9 mouse cellular contexts compared by ENCODE assay signal in genomic region chr4:141309773-141310145, GRCm38 (mm10). TPM values are rescaled to one million over a fixed set of nuclear protein-coding genes. Genes with fewer than 3 reads are reported as not detected.
DNase-seq lines count a peak whose midpoint lies in the region; ATAC-seq and TF ChIP-seq lines count a peak whose summit lies in the region.
"Had no signal": no experiment of that assay in that cellular context is flagged by ENCODE, and none has a peak within 500 bp of the region (broad histone marks: within the 10 kb centered on the region; RNA-seq: fewer than 3 reads in every experiment).

No protein-coding gene starts in this region.

- peaks cover 68% of the 10 kb centered on the region for H3K4me1 ChIP-seq in forebrain, embryonic 12.5 days
- H3K4me1 ChIP-seq in forebrain, postnatal 0 days (ENCODE audit: insufficient read depth) = no peaks in the 10 kb centered on the region
- peaks cover 96% of the 10 kb centered on the region for H3K4me1 ChIP-seq in heart, embryonic 10.5 days

- peaks cover 100% of the 10 kb centered on the region for H3K79me2 ChIP-seq in C2C12 (ENCODE audit: control insufficient read depth, insufficient read depth)

- H3K4me2 ChIP-seq in forebrain, embryonic 12.5 days = 0 out of 2 replicates have a peak overlapping the region, but pooled peaks have one; percentile 17
- H3K4me2 ChIP-seq in forebrain, postnatal 0 days (ENCODE audit: low read depth) = no peak overlapping the region

- peak overlapping the region; percentile 34 for H3ac ChIP-seq in C2C12 (ENCODE audit: control insufficient read depth, insufficient read length, low read depth)

- DNase-seq in forebrain, postnatal 0 days = no peak
- no peak for DNase-seq in heart, embryonic 10.5 days (ENCODE audit: low spot score)
- peak; percentile 52 for DNase-seq in liver
- DNase-seq in urinary bladder, postnatal 25 days (ENCODE audit: low spot score) = no peak
- DNase-seq in left cerebral cortex, adult 11 months (ENCODE audit: low spot score) = no peak

- no peak overlapping the region for H3K9ac ChIP-seq in forebrain, embryonic 12.5 days
- no peak overlapping the region for H3K9ac ChIP-seq in forebrain, postnatal 0 days

- H3K4me3 ChIP-seq in forebrain, embryonic 12.5 days (replicated peaks) = no peak overlapping the region
- no peak overlapping the region for H3K4me3 ChIP-seq in forebrain, postnatal 0 days (ENCODE audit: low read depth, low read length)
- no peak overlapping the region for H3K4me3 ChIP-seq in C2C12 (ENCODE audit: insufficient read depth, poor library complexity, severe bottlenecking)
- H3K4me3 ChIP-seq in heart, embryonic 10.5 days = peak overlapping the region; percentile 29; the same call in 1 of the 2 replicates
- H3K4me3 ChIP-seq: left cerebral cortex, adult 2 months had no signal

- no peak for ATAC-seq in forebrain, embryonic 12.5 days (ENCODE audit: low FRiP score)
- ATAC-seq in forebrain, postnatal 0 days = no peak
- ATAC-seq in erythroid progenitor cell, adult 5-6 weeks (replicated peaks; ENCODE audit: low FRiP score, poor library complexity, severe bottlenecking) = no peak

- WGBS in forebrain, embryonic 12.5 days = 20% methylated on average over 10 of the region's 10 CpGs
- 35% methylated on average over 10 of the region's 10 CpGs for WGBS in forebrain, postnatal 0 days
- WGBS in heart, embryonic 10.5 days = 10% methylated on average over 10 of the region's 10 CpGs

- peaks cover 6% of the 10 kb centered on the region for H3K27me3 ChIP-seq in forebrain, embryonic 12.5 days
- H3K27me3 ChIP-seq in forebrain, postnatal 0 days (ENCODE audit: insufficient read depth, low read length) = no peaks in the 10 kb centered on the region
- no peaks in the 10 kb centered on the region for H3K27me3 ChIP-seq in C2C12 (ENCODE audit: control insufficient read depth, insufficient read depth, insufficient read length)
- no peaks in the 10 kb centered on the region for H3K27me3 ChIP-seq in heart, embryonic 10.5 days (ENCODE audit: insufficient read depth, poor library complexity, severe bottlenecking)

- H3K27ac ChIP-seq in forebrain, embryonic 12.5 days = peak overlapping the region; percentile 53; the same call in 1 of the 2 replicates
- no peak overlapping the region for H3K27ac ChIP-seq in forebrain, postnatal 0 days (ENCODE audit: low read depth, low read length)
- H3K27ac ChIP-seq in heart, embryonic 10.5 days = peak overlapping the region; percentile 93
- H3K27ac ChIP-seq: left cerebral cortex, adult 2 months had no signal

- TF ChIP-seq CTCF in forebrain, postnatal 0 days (IDR thresholded peaks at IDR 0.05; ENCODE audit: low read depth) = no peak
- no peak for TF ChIP-seq CTCF in C2C12 (IDR thresholded peaks at IDR 0.05; ENCODE audit: control insufficient read depth, insufficient read depth, insufficient read length)

- no peaks in the 10 kb centered on the region for H3K9me3 ChIP-seq in forebrain, embryonic 12.5 days
- no peaks in the 10 kb centered on the region for H3K9me3 ChIP-seq in forebrain, postnatal 0 days (ENCODE audit: low read length)
- H3K9me3 ChIP-seq in heart, embryonic 10.5 days = no peaks in the 10 kb centered on the region

- peaks cover 86% of the 10 kb centered on the region for H3K79me3 ChIP-seq in C2C12 (ENCODE audit: low read depth)

- H3K36me3 ChIP-seq in forebrain, embryonic 12.5 days (replicated peaks) = no peaks in the 10 kb centered on the region
- no peaks in the 10 kb centered on the region for H3K36me3 ChIP-seq in forebrain, postnatal 0 days (ENCODE audit: insufficient read depth)
- peaks cover 94% of the 10 kb centered on the region for H3K36me3 ChIP-seq in C2C12 (ENCODE audit: control insufficient read depth, insufficient read depth)
- peaks cover 18% of the 10 kb centered on the region for H3K36me3 ChIP-seq in heart, embryonic 10.5 days

TF ChIP-seq in C2C12, 6 proteins besides CTCF, POLR2A, EP300 and RAD21:
- TF ChIP-seq CEBPB (IDR thresholded peaks at IDR 0.05; ENCODE audit: low read depth) (no peak), MAX (IDR thresholded peaks at IDR 0.05) (no peak), MYOG (IDR thresholded peaks at IDR 0.05; ENCODE audit: control insufficient read depth, extremely low read depth, insufficient read length) (no peak), FOSL1 (IDR thresholded peaks at IDR 0.05; ENCODE audit: insufficient read depth, low read length, poor library complexity, severe bottlenecking) (no peak), USF1 (IDR thresholded peaks at IDR 0.05; ENCODE audit: low read depth) (no peak)

RNA-seq across cellular contexts. Expression of gene Epha2, which starts 8.7 kb away (rescaled TPM):
- polyA plus RNA-seq in forebrain, embryonic 12.5 days (2016; fragmentation: Nextera tagmentation; extraction: Ambion mirVana) = 1.9 and 2.0 TPM in 2 replicates
- total RNA-seq in forebrain, postnatal 0 days (2014; rRNA removed) = 1.2 and 1.4 TPM in 2 replicates
- 0.33 and 0.39 TPM in 2 replicates for polyA plus RNA-seq in forebrain, postnatal 0 days (2015; fragmentation: Nextera tagmentation; extraction: Ambion mirVana)
- 129 TPM for polyA plus RNA-seq in C2C12 (2012; fragmentation: generic; extraction: Trizol)
- 5.2 and 6.3 TPM in 2 replicates for polyA plus RNA-seq in heart, embryonic 10.5 days (2016; fragmentation: Nextera tagmentation; extraction: Ambion mirVana)
- 1.3 TPM in 1 of 2 replicates, not detected in the other for total RNA-seq in erythroid progenitor cell, adult 5-6 weeks (2015; ENCODE audit: low replicate concordance)
- total RNA-seq in erythroid progenitor cell, adult 5-6 weeks (2017; ENCODE audit: low replicate concordance) = 0.39 TPM in 1 of 2 replicates, not detected in the other

RNA-seq across cellular contexts. Expression of gene Fam131c, which starts 58.3 kb away (rescaled TPM):
- polyA plus RNA-seq in forebrain, embryonic 12.5 days (2016; fragmentation: Nextera tagmentation; extraction: Ambion mirVana) = 1.00 and 1.1 TPM in 2 replicates
- total RNA-seq in forebrain, postnatal 0 days (2014; rRNA removed) = 48.8 and 50.4 TPM in 2 replicates
- polyA plus RNA-seq in forebrain, postnatal 0 days (2015; fragmentation: Nextera tagmentation; extraction: Ambion mirVana) = 28.9 and 37.0 TPM in 2 replicates
- polyA plus RNA-seq in C2C12 (2012; fragmentation: generic; extraction: Trizol) = 1.9 TPM
- 0.62 and 1.2 TPM in 2 replicates for polyA plus RNA-seq in heart, embryonic 10.5 days (2016; fragmentation: Nextera tagmentation; extraction: Ambion mirVana)
- not detected in 2 replicates for total RNA-seq in erythroid progenitor cell, adult 5-6 weeks (2015; ENCODE audit: low replicate concordance)
- total RNA-seq in erythroid progenitor cell, adult 5-6 weeks (2017; ENCODE audit: low replicate concordance) = not detected in 2 replicates

Comparison
In these comparisons a context has a peak if more than half of its experiments do, and no peak if none do; other contexts are left out.
1. RNA of gene Fam131c, which starts 58.3 kb away (polyA plus RNA-seq): 28.9 to 37.0 TPM in forebrain, postnatal 0 days; 1.9 TPM in C2C12 (single experiment), 0.62 to 1.2 TPM in heart, embryonic 10.5 days and 1.00 to 1.1 TPM in forebrain, embryonic 12.5 days; every median in the first group is over 10 times any median in the second.
2. RNA of gene Epha2, which starts 8.7 kb away (polyA plus RNA-seq): 129 TPM in C2C12 (single experiment); 5.2 to 6.3 TPM in heart, embryonic 10.5 days, 1.9 to 2.0 TPM in forebrain, embryonic 12.5 days and 0.33 to 0.39 TPM in forebrain, postnatal 0 days; every median in the first group is over 10 times any median in the second.